Mouse (Mus musculus) brain, embryonic 14.5 days (tissue): ENCODE data around the gene Spint3.

ENCODE experiments used
- CTCF ChIP-seq: fragments of 200-500 bp; IDR thresholded peaks from 2 replicates; pipeline ENCODE4 v1.5.1; 2012; ENCODE audit warnings: inconsistent platforms, mild to moderate bottlenecking, moderate library complexity, borderline replicate concordance; ENCODE audit not compliant: insufficient read depth, insufficient read length; ENCODE audit errors: extremely low read depth
- POLR2A ChIP-seq: fragments of 200-500 bp; IDR thresholded peaks from 2 replicates; pipeline ENCODE4 v1.6.1; 2012; ENCODE audit warnings: mild to moderate bottlenecking, inconsistent platforms, borderline replicate concordance; ENCODE audit not compliant: poor library complexity, insufficient read depth, insufficient read length, severe bottlenecking; ENCODE audit errors: extremely low read depth

- TF ChIP-seq CTCF (no peak), POLR2A (no peak)
Measured at GRCm38 (mm10) chr2:164543745-164544144, 29.5 kb downstream of the Spint3 start.
